21 mouse cellular contexts compared by ENCODE assay signal in genomic region chr1:89405991-89406390, GRCm38 (mm10). TPM values are rescaled to one million over a fixed set of nuclear protein-coding genes. Genes with fewer than 3 reads are reported as not detected.
DNase-seq lines count a peak whose midpoint lies in the region; ATAC-seq and TF ChIP-seq lines count a peak whose summit lies in the region.
"Had no signal": no experiment of that assay in that cellular context is flagged by ENCODE, and none has a peak within 500 bp of the region (broad histone marks: within the 10 kb centered on the region; RNA-seq: fewer than 3 reads in every experiment).

No protein-coding gene starts in this region.

- H3K9ac ChIP-seq in forebrain, postnatal 0 days: no peak overlapping the region
- H3K9ac ChIP-seq in forebrain, embryonic 11.5 days (ENCODE audit: low read length): no peak overlapping the region
- no peak overlapping the region for H3K9ac ChIP-seq in kidney, embryonic 16.5 days (replicated peaks; ENCODE audit: low read length)
- H3K9ac ChIP-seq: embryonic facial prominence, embryonic 15.5 days; forebrain, embryonic 15.5 days; heart, embryonic 12.5 days; hindbrain, embryonic 13.5 days had no signal

- no peaks in the 10 kb centered on the region for H3K27me3 ChIP-seq in forebrain, postnatal 0 days (ENCODE audit: insufficient read depth, low read length)
- no peaks in the 10 kb centered on the region for H3K27me3 ChIP-seq in forebrain, embryonic 11.5 days (ENCODE audit: control insufficient read depth, insufficient read depth, low read length)
- H3K27me3 ChIP-seq in kidney, adult 2 months (replicated peaks; ENCODE audit: control insufficient read depth, insufficient read depth, low read length): no peaks in the 10 kb centered on the region
- no peaks in the 10 kb centered on the region for H3K27me3 ChIP-seq in kidney, embryonic 16.5 days (ENCODE audit: insufficient read depth, low read length)
- H3K27me3 ChIP-seq: CH12.LX; embryonic facial prominence, embryonic 15.5 days; forebrain, embryonic 15.5 days; heart, embryonic 12.5 days; Patski had no signal

- no peak for ATAC-seq in forebrain, postnatal 0 days
- ATAC-seq in forebrain, embryonic 11.5 days (replicated peaks; ENCODE audit: low FRiP score): no peak
- no peak for ATAC-seq in kidney, embryonic 16.5 days (ENCODE audit: low FRiP score, low TSS enrichment)
- ATAC-seq: forebrain, embryonic 15.5 days; hindbrain, postnatal 0 days; Patski had no signal

- TF ChIP-seq CTCF in forebrain, postnatal 0 days (IDR thresholded peaks at IDR 0.05; ENCODE audit: low read depth): no peak
- TF ChIP-seq CTCF in kidney, adult 2 months (conservative IDR thresholded peaks at IDR 0.05; ENCODE audit: insufficient read depth, insufficient read length, low read depth, low read length): no peak

- H3K4me2 ChIP-seq in forebrain, postnatal 0 days (ENCODE audit: low read depth): no peak overlapping the region
- H3K4me2 ChIP-seq in forebrain, embryonic 11.5 days (ENCODE audit: low read depth, low read length, severe bottlenecking): no peak overlapping the region
- no peak overlapping the region for H3K4me2 ChIP-seq in kidney, embryonic 16.5 days (replicated peaks; ENCODE audit: low read depth, low read length)
- H3K4me2 ChIP-seq: embryonic facial prominence, embryonic 15.5 days; forebrain, embryonic 15.5 days; heart, embryonic 12.5 days; hindbrain, embryonic 13.5 days had no signal

- no peaks in the 10 kb centered on the region for H3K36me3 ChIP-seq in forebrain, postnatal 0 days (ENCODE audit: insufficient read depth)
- H3K36me3 ChIP-seq in forebrain, embryonic 11.5 days (ENCODE audit: control insufficient read depth, insufficient read depth, low read length): no peaks in the 10 kb centered on the region
- H3K36me3 ChIP-seq in kidney, adult 2 months (ENCODE audit: control insufficient read depth, insufficient read depth, low read length): no peaks in the 10 kb centered on the region
- H3K36me3 ChIP-seq in kidney, embryonic 16.5 days (ENCODE audit: insufficient read depth, low read length): no peaks in the 10 kb centered on the region
- H3K36me3 ChIP-seq: embryonic facial prominence, embryonic 15.5 days; forebrain, embryonic 10.5 days; forebrain, embryonic 15.5 days; heart, embryonic 12.5 days; hindbrain, embryonic 13.5 days had no signal

- H3K9me3 ChIP-seq in forebrain, postnatal 0 days (ENCODE audit: low read length): no peaks in the 10 kb centered on the region
- no peaks in the 10 kb centered on the region for H3K9me3 ChIP-seq in forebrain, embryonic 11.5 days (ENCODE audit: control insufficient read depth, low read length)
- no peaks in the 10 kb centered on the region for H3K9me3 ChIP-seq in kidney, embryonic 16.5 days (ENCODE audit: low read length)
- H3K9me3 ChIP-seq: forebrain, embryonic 15.5 days had no signal

- DNase-seq in forebrain, postnatal 0 days: peak; percentile 11
- no peak for DNase-seq in forebrain, embryonic 11.5 days (ENCODE audit: low spot score)
- DNase-seq in kidney, adult 2 months: peak; percentile 65
- peak; percentile 36 for DNase-seq in kidney, adult 9 months
- peak; percentile 58 for DNase-seq in kidney, postnatal 14 days
- DNase-seq in layer of hippocampus, adult 18-20 months (ENCODE audit: low spot score in 2 of 2): no peak
- DNase-seq: adrenal gland, adult 2 months; adrenal gland, postnatal 36 days; cerebellum, postnatal 10 days; gastrocnemius, postnatal 14 days; heart, postnatal 36 days had no signal

- H3K4me3 ChIP-seq in forebrain, postnatal 0 days (ENCODE audit: low read depth, low read length): no peak overlapping the region
- no peak overlapping the region for H3K4me3 ChIP-seq in forebrain, embryonic 11.5 days (ENCODE audit: low read depth, low read length)
- H3K4me3 ChIP-seq in kidney, adult 2 months (ENCODE audit: insufficient read depth, low read depth, low read length): no peak overlapping the region
- no peak overlapping the region for H3K4me3 ChIP-seq in kidney, embryonic 16.5 days (ENCODE audit: low read length)
- H3K4me3 ChIP-seq: embryonic facial prominence, embryonic 15.5 days; erythroblast, embryonic 14.5 days; forebrain, embryonic 10.5 days; forebrain, embryonic 15.5 days; heart, embryonic 12.5 days; hindbrain, embryonic 13.5 days had no signal

- 71% methylated on average over 6 of the region's 6 CpGs for WGBS in forebrain, postnatal 0 days
- 85% methylated on average over 6 of the region's 6 CpGs for WGBS in forebrain, embryonic 11.5 days
- WGBS in kidney, adult 2 months: 64% methylated on average over 6 of the region's 6 CpGs
- 53% methylated on average over 6 of the region's 6 CpGs for WGBS in kidney, embryonic 16.5 days

- H3K27ac ChIP-seq in forebrain, postnatal 0 days (ENCODE audit: low read depth, low read length): no peak overlapping the region
- no peak overlapping the region for H3K27ac ChIP-seq in forebrain, embryonic 11.5 days (ENCODE audit: low read depth, low read length)
- no peak overlapping the region for H3K27ac ChIP-seq in kidney, adult 2 months (ENCODE audit: insufficient read depth, low read depth, low read length)
- H3K27ac ChIP-seq in kidney, embryonic 16.5 days (ENCODE audit: low read length): no peak overlapping the region
- H3K27ac ChIP-seq: embryonic facial prominence, embryonic 15.5 days; forebrain, embryonic 10.5 days; forebrain, embryonic 15.5 days; hindbrain, embryonic 13.5 days; hindbrain, postnatal 0 days had no signal

- no peaks in the 10 kb centered on the region for H3K4me1 ChIP-seq in forebrain, postnatal 0 days (ENCODE audit: insufficient read depth)
- H3K4me1 ChIP-seq in forebrain, embryonic 11.5 days (replicated peaks; ENCODE audit: control insufficient read depth, insufficient read depth, low read length): peaks cover 2% of the 10 kb centered on the region; the same call in 1 of the 2 replicates
- H3K4me1 ChIP-seq in kidney, adult 2 months (ENCODE audit: control insufficient read depth, insufficient read depth, low read length): peaks cover 8% of the 10 kb centered on the region; the same call in 1 of the 2 replicates
- H3K4me1 ChIP-seq in kidney, embryonic 16.5 days (ENCODE audit: insufficient read depth, low read length): no peaks in the 10 kb centered on the region
- H3K4me1 ChIP-seq: embryonic facial prominence, embryonic 15.5 days; forebrain, embryonic 15.5 days; heart, embryonic 12.5 days had no signal

- TF ChIP-seq POLR2A in kidney, adult 2 months (IDR thresholded peaks at IDR 0.05; ENCODE audit: low read depth, low read length): no peak

RNA-seq across cellular contexts. Expression of gene Agap1, which starts 48.6 kb away (rescaled TPM):
- 108 and 123 TPM in 2 replicates for total RNA-seq in forebrain, postnatal 0 days (2014; rRNA removed)
- 23.2 and 40.1 TPM in 2 replicates for polyA plus RNA-seq in forebrain, postnatal 0 days (2015; fragmentation: Nextera tagmentation; extraction: Ambion mirVana)
- 35.2 and 36.1 TPM in 2 replicates for polyA plus RNA-seq in forebrain, embryonic 11.5 days (2014; fragmentation: Nextera tagmentation; extraction: Ambion mirVana)
- 29.3 and 31.6 TPM in 2 replicates for polyA plus RNA-seq in kidney, adult 2 months (2012; rRNA removed)
- 7.7 and 8.9 TPM in 2 replicates for polyA plus RNA-seq in kidney, embryonic 16.5 days (2015; fragmentation: Nextera tagmentation; extraction: Ambion mirVana)
- 100 to 1,000 TPM; 289 to 304 TPM for total RNA-seq in layer of hippocampus, adult 18-20 months (2021)
- total RNA-seq: CH12.LX had no signal

Comparison
In these comparisons a context has a peak if more than half of its experiments do, and no peak if none do; other contexts are left out.
1. DNase-seq: peak in forebrain, postnatal 0 days (single experiment), kidney, adult 2 months (single experiment), kidney, adult 9 months (single experiment) and kidney, postnatal 14 days (single experiment); none in forebrain, embryonic 11.5 days (single experiment) and layer of hippocampus, adult 18-20 months (0 of 2).